ENCODE assay signal across 21 mouse cellular contexts in genomic region chr17:10572436-10572835, GRCm38 (mm10).
DNase-seq lines count a peak whose midpoint lies in the region; ATAC-seq and TF ChIP-seq lines count a peak whose summit lies in the region.
"Had no signal": no experiment of that assay in that cellular context is flagged by ENCODE, and none has a peak within 500 bp of the region (broad histone marks: within the 10 kb centered on the region; RNA-seq: fewer than 3 reads in every experiment).

No protein-coding gene starts in this region.

- no peaks in the 10 kb centered on the region for H3K4me1 ChIP-seq in lung, adult 2 months (ENCODE audit: control insufficient read depth, insufficient read depth, low read length)

- no peak for TF ChIP-seq POLR2A in lung, adult 2 months (IDR thresholded peaks at IDR 0.05; ENCODE audit: borderline replicate concordance, extremely low read depth, low read depth, low read length)

- WGBS in lung, adult 2 months = 85% methylated on average over 4 of the region's 4 CpGs

- H3K4me3 ChIP-seq in lung, adult 2 months (replicated peaks; ENCODE audit: extremely low read depth, low read depth, low read length) = no peak overlapping the region

- peak; percentile 65; the same call in 1 of the 2 replicates for ATAC-seq in frontal cortex, adult (ENCODE audit: low TSS enrichment)
- ATAC-seq: activated CD4-positive, CD25-positive, alpha-beta regulatory T cell, adult 4 months; CD4-positive, CD25-positive, alpha-beta regulatory T cell, adult 4 months; Patski had no signal

- no peak for TF ChIP-seq CTCF in lung, adult 2 months (IDR thresholded peaks at IDR 0.05; ENCODE audit: insufficient read depth, low read length)

- DNase-seq in frontal cortex, postnatal 14 days (ENCODE audit: low spot score in 2 of 2) = no peak
- peak; percentile 46 for DNase-seq in heart, adult 11 months
- no peak for DNase-seq in heart, adult 18-20 months
- DNase-seq in brain, adult 2 months (ENCODE audit: low read depth, low spot score) = peak; percentile 57
- DNase-seq in telencephalon, adult 2 months (ENCODE audit: low read depth, low spot score) = peak; percentile 16
- no peak for DNase-seq in cerebellum, adult 9-10 months
- no peak for DNase-seq in lung, adult 2 months
- DNase-seq: adrenal gland, adult 2 months; adrenal gland, adult 8-10 months; adrenal gland, postnatal 10 days; adrenal gland, postnatal 14 days; adrenal gland, postnatal 25 days; adrenal gland, postnatal 36 days; B cell, adult 2 months; cerebellum, adult 11 months; cerebellum, adult 11-12 months; cerebellum, adult 18-20 months had no signal

Comparison
In these comparisons a context has a peak if more than half of its experiments do, and no peak if none do; other contexts are left out.
1. DNase-seq: peak in heart, adult 11 months (single experiment), brain, adult 2 months (single experiment) and telencephalon, adult 2 months (single experiment); none in frontal cortex, postnatal 14 days (0 of 2), heart, adult 18-20 months (0 of 2), cerebellum, adult 9-10 months (single experiment) and lung, adult 2 months (single experiment).